Mouse (Mus musculus) stomach, embryonic 15.5 days (tissue): ENCODE data around the gene Gm17359. TPM values are rescaled to one million over a fixed set of nuclear protein-coding genes. Genes with fewer than 3 reads are reported as not detected.

Experiments
- ATAC-seq: fragments of 200-750 bp; cut with Nextera tagmentation; 2 replicates; pipeline ENCODE4 v1.8.0; 2017; ENCODE audit warnings: low read depth, moderate number of reproducible peaks, moderate TSS enrichment; ENCODE audit not compliant: insufficient read depth, low FRiP score
- H3K27ac ChIP-seq: fragments of 300-500 bp; sonication (generic); 2 replicates; pipeline ENCODE4 v1.5.1; 2015; ENCODE audit warnings: mild to moderate bottlenecking, inconsistent platforms
- H3K27me3 ChIP-seq: fragments of 300-500 bp; sonication (generic); replicated peaks from 2 replicates; pipeline ENCODE4 v1.6.1; 2015; ENCODE audit warnings: inconsistent platforms
- H3K36me3 ChIP-seq: fragments of 300-500 bp; sonication (generic); 2 replicates; pipeline ENCODE4 v1.6.1; 2015; ENCODE audit warnings: inconsistent platforms
- H3K4me1 ChIP-seq: fragments of 300-500 bp; sonication (generic); 2 replicates; pipeline ENCODE4 v1.6.1; 2015; ENCODE audit warnings: inconsistent platforms
- H3K4me2 ChIP-seq: fragments of 300-500 bp; sonication (generic); 2 replicates; pipeline ENCODE4 v1.6.1; 2015; ENCODE audit warnings: mild to moderate bottlenecking, inconsistent platforms
- H3K4me3 ChIP-seq: fragments of 300-500 bp; sonication (generic); replicated peaks from 2 replicates; pipeline ENCODE4 v1.5.1; 2015; ENCODE audit warnings: inconsistent platforms
- H3K9ac ChIP-seq: fragments of 300-500 bp; sonication (generic); 2 replicates; pipeline ENCODE4 v1.6.1; 2015; ENCODE audit warnings: inconsistent platforms
- H3K9me3 ChIP-seq: fragments of 300-500 bp; sonication (generic); 2 replicates; pipeline ENCODE4 v1.6.1; 2016; ENCODE audit warnings: inconsistent platforms
- WGBS: fragments of 180-500 bp; shearing (Covaris S2); methylation state at CpG from one replicate; pipeline ENCODE4 v1.1.7; 2015; 5-methylcytosine and 5-hydroxymethylcytosine counted together
- polyA plus RNA-seq: library from polyadenylated mRNA; unstranded; fragments of >200 nt; fragmentation: Nextera tagmentation; extraction: Ambion mirVana; gene quantifications from 2 replicates; pipeline ENCODE4 v1.2.1, GENCODE M21; 2015

Gm17359 gene
- polyA plus RNA-seq, 1 experiment from 2014 or later: not detected

- H3K36me3 ChIP-seq: no peaks in the 10 kb centered on the region
- no peak for ATAC-seq
- H3K27ac ChIP-seq: no peak overlapping the region
- no peak overlapping the region for H3K4me2 ChIP-seq
- H3K9ac ChIP-seq: no peak overlapping the region
- H3K27me3 ChIP-seq: no peaks in the 10 kb centered on the region
- WGBS: 89% methylated on average over 8 of the region's 8 CpGs
- no peaks in the 10 kb centered on the region for H3K4me1 ChIP-seq
- no peaks in the 10 kb centered on the region for H3K9me3 ChIP-seq
- H3K4me3 ChIP-seq: no peak overlapping the region
Measured at GRCm38 (mm10) chr3:79402056-79402455, 65.6 kb downstream of the Gm17359 start.

DNA sequence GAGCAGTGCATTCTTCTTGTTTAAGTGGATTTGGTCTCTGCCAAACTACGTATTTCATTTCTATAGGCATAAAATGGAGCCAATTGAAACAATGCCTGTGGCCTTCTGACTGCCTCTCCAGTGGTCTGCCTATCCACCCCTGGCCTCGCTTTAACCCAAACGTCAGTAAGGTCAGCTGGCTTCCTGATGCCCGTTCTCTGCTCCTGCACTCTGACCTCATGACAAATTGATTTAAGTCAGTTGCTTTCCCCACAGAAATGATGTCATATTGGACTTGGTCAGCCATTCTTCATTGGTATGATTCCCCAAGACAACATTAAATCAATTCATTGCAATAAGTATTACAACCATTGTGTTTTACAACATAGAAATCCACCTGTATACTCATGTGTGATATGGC is 72.1 kb downstream of the Gm17359 start:
- no peak for ATAC-seq

DNA sequence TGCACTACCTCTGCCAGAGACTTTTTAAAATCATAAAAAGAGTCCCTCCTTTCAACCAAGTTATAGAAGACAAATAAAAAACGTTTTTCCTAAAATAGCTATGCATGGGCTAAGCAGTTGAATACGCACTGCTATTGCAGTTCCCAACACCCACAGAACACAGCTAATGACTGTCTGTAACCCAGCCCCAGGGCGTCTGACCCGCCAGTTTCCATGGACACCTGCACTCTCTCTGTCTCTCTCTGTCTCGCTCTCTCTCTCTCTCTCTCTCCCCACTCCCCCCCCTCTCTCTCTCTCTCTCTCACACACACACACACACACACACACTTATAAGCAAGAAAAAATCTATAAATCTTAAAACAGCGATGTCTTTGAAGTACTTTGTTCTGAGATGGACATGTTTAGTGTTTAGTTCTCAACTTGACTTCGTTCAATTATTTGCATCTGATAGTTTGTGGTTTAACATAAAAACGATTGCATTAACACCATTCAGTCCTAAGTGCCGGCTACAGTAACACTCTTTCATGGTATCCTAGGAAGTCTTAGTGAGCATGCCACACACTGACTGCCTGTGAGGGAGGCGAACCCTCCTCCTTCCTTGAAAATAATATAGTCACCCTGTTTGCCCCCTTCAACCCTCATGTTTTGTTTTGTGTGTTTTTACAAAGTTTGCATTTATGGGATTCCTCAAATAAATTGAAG is 73.6 kb downstream of the Gm17359 start:
- H3K27ac ChIP-seq: no peak overlapping the region
- no peak overlapping the region for H3K9ac ChIP-seq
- H3K4me3 ChIP-seq: no peak overlapping the region
- H3K9me3 ChIP-seq: no peaks in the 10 kb centered on the region
- no peak for ATAC-seq
- H3K27me3 ChIP-seq: no peaks in the 10 kb centered on the region
- no peaks in the 10 kb centered on the region for H3K36me3 ChIP-seq
- H3K4me2 ChIP-seq: no peak overlapping the region
- no peaks in the 10 kb centered on the region for H3K4me1 ChIP-seq
- WGBS: 32% methylated on average over 10 of the region's 10 CpGs

More for the DNA sequence above, 72.1 kb downstream of the Gm17359 start:
- no peak overlapping the region for H3K4me3 ChIP-seq
- H3K4me1 ChIP-seq: no peaks in the 10 kb centered on the region
- no peaks in the 10 kb centered on the region for H3K27me3 ChIP-seq
- no peaks in the 10 kb centered on the region for H3K9me3 ChIP-seq
- 48% methylated on average over 4 of the region's 4 CpGs for WGBS
- H3K27ac ChIP-seq: no peak overlapping the region
- H3K36me3 ChIP-seq: no peaks in the 10 kb centered on the region
- no peak overlapping the region for H3K9ac ChIP-seq
- H3K4me2 ChIP-seq: no peak overlapping the region

DNA sequence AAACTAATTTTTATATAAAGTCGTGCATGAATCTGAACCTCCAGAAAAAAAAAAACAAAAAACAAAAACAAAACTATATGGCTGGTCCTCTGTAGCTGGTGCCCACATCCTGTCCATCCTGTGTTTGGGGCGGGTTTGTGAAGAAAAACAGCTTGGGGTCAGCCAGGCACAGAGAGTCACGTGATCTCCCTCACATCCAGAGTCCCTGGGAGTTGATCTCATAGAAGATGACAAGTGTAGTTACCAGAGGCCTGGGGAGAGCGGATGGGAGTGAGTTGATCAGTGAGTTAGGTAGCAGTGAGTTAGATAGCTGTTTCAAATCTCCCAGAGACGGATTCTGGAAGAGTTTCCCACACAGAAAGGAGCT is 74.2 kb downstream of the Gm17359 start:
- Histone ChIP-seq H3K27ac (no peak overlapping the region), H3K9me3 (no peaks in the 10 kb centered on the region), H3K9ac (no peak overlapping the region), H3K4me3 (no peak overlapping the region), H3K27me3 (no peaks in the 10 kb centered on the region), H3K36me3 (no peaks in the 10 kb centered on the region), H3K4me2 (no peak overlapping the region), H3K4me1 (no peaks in the 10 kb centered on the region)
- WGBS: 41% methylated on average over 5 of the region's 5 CpGs
- ATAC-seq: no peak

DNA sequence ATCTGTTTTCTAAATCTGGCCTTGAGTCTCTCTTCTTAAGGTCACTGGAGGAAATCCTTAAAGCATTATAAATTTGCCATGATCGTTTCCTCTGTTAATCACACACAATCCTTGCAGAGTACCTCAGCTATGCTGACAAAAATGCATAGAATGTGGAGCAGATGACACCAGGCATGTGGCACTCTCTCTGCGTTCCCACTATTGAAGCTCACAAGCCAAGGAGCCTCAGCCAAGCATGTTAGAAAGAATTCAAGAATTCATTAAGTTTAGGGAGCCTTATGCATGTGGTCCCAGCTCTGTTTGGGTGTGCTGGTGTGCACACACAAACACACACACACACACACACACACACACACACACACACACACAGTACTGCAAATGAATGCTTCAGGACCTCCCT is 75.2 kb downstream of the Gm17359 start:
- no peaks in the 10 kb centered on the region for H3K36me3 ChIP-seq
- no peaks in the 10 kb centered on the region for H3K27me3 ChIP-seq
- H3K4me1 ChIP-seq: no peaks in the 10 kb centered on the region
- H3K4me2 ChIP-seq: no peak overlapping the region
- H3K27ac ChIP-seq: no peak overlapping the region
- WGBS: 43% methylated on average over 2 of the region's 2 CpGs
- H3K4me3 ChIP-seq: no peak overlapping the region
- no peak for ATAC-seq
- no peak overlapping the region for H3K9ac ChIP-seq
- H3K9me3 ChIP-seq: no peaks in the 10 kb centered on the region

- no peak for ATAC-seq
- Histone ChIP-seq H3K9me3 (no peaks in the 10 kb centered on the region), H3K36me3 (no peaks in the 10 kb centered on the region), H3K4me2 (no peak overlapping the region), H3K27ac (no peak overlapping the region), H3K9ac (no peak overlapping the region), H3K4me1 (no peaks in the 10 kb centered on the region), H3K27me3 (no peaks in the 10 kb centered on the region), H3K4me3 (no peak overlapping the region)
- 80% methylated on average over 1 of the region's 1 CpGs for WGBS
Measured at GRCm38 (mm10) chr3:79413492-79413891, 77.0 kb downstream of the Gm17359 start.

GRCm38 (mm10) chr3:79415081-79415480 is 78.6 kb downstream of the Gm17359 start:
- H3K4me2 ChIP-seq: no peak overlapping the region
- H3K4me1 ChIP-seq: no peaks in the 10 kb centered on the region
- WGBS: 77% methylated on average over 5 of the region's 5 CpGs
- no peak overlapping the region for H3K27ac ChIP-seq
- H3K36me3 ChIP-seq: no peaks in the 10 kb centered on the region
- H3K4me3 ChIP-seq: no peak overlapping the region
- H3K9ac ChIP-seq: no peak overlapping the region
- H3K27me3 ChIP-seq: no peaks in the 10 kb centered on the region
- no peaks in the 10 kb centered on the region for H3K9me3 ChIP-seq
- ATAC-seq: no peak

DNA sequence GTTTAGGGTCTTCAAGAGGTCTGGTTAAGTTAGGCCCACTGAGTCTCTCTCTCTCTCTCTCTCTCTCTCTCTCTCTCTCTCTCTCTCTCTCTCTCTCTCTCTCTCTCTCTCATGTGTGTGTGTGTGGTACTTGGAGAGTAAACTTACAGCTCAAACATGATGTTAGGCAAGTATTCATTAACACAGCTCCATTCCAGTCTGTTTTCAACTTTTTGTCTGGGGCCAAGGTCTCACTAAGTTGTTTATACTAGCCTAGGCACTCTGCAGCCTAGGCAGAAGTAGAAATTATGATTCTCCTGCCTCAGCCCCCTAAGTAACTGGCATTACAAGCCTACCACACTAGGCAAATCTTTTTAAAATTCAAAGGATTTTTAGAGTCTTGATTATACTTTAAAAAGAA is 79.5 kb downstream of the Gm17359 start:
- ATAC-seq: no peak
- Histone ChIP-seq H3K9me3 (no peaks in the 10 kb centered on the region), H3K27ac (no peak overlapping the region), H3K27me3 (no peaks in the 10 kb centered on the region), H3K36me3 (no peaks in the 10 kb centered on the region), H3K4me2 (no peak overlapping the region), H3K4me3 (no peak overlapping the region), H3K4me1 (no peaks in the 10 kb centered on the region), H3K9ac (no peak overlapping the region)

GRCm38 (mm10) chr3:79416944-79417680 is 80.7 kb downstream of the Gm17359 start:
- H3K4me3 ChIP-seq: no peak overlapping the region
- 71% methylated on average over 4 of the region's 4 CpGs for WGBS
- H3K9me3 ChIP-seq: no peaks in the 10 kb centered on the region
- H3K4me1 ChIP-seq: no peaks in the 10 kb centered on the region
- ATAC-seq: no peak
- H3K4me2 ChIP-seq: no peak overlapping the region
- H3K27me3 ChIP-seq: no peaks in the 10 kb centered on the region
- no peaks in the 10 kb centered on the region for H3K36me3 ChIP-seq
- H3K9ac ChIP-seq: no peak overlapping the region
- no peak overlapping the region for H3K27ac ChIP-seq

DNA sequence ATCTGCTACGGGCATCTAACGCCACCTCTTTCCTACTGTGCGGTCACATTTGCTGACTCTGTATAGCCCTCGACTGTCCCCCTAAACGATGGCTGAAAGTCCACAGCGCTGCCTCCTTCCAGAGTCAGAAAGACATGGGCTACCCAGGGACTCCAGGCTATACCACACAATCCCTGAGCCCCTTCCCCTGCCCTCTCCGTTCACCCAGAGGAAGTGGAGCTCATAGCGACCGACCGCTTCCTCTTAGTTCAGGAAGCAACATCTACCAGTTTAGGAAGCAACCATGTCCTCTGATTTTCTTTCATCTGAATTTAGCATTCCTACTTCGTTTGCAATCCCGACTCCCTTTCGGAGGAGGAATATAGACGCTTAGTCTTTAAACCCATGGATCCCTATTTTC is 82.5 kb downstream of the Gm17359 start:
- Histone ChIP-seq H3K4me3 (no peak overlapping the region), H3K9me3 (no peaks in the 10 kb centered on the region), H3K4me2 (no peak overlapping the region), H3K9ac (no peak overlapping the region), H3K36me3 (no peaks in the 10 kb centered on the region), H3K27me3 (no peaks in the 10 kb centered on the region), H3K27ac (no peak overlapping the region), H3K4me1 (no peaks in the 10 kb centered on the region)
- ATAC-seq: no peak
- WGBS: 87% methylated on average over 14 of the region's 14 CpGs

GRCm38 (mm10) chr3:79425441-79425840 is 89.0 kb downstream of the Gm17359 start:
- Histone ChIP-seq H3K4me2 (no peak overlapping the region), H3K9ac (no peak overlapping the region), H3K4me1 (no peaks in the 10 kb centered on the region), H3K27me3 (no peaks in the 10 kb centered on the region), H3K9me3 (no peaks in the 10 kb centered on the region), H3K27ac (no peak overlapping the region), H3K4me3 (no peak overlapping the region), H3K36me3 (no peaks in the 10 kb centered on the region)
- ATAC-seq: no peak
- 75% methylated on average over 1 of the region's 1 CpGs for WGBS

DNA sequence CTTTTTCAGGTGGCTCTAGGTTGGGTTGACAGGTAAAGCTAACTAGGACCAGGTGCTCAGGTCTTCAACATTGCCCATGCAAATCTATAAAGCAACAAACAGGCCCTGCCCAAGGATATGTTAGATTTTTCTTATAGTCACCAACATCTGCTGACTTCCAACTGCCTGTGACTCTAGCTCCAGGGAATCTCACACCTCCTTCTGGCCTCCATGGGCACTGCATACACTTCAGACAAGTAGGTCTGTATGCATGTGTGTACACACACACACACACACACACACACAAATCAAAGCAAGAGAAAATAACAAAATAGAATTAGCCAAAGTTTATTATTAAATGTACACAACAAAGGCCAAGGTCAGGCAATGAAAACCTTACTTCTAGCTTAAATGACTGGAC is 97.1 kb downstream of the Gm17359 start:
- Histone ChIP-seq H3K4me2 (no peak overlapping the region), H3K36me3 (no peaks in the 10 kb centered on the region), H3K4me3 (no peak overlapping the region), H3K27ac (no peak overlapping the region), H3K9me3 (no peaks in the 10 kb centered on the region), H3K4me1 (no peaks in the 10 kb centered on the region), H3K9ac (no peak overlapping the region), H3K27me3 (no peaks in the 10 kb centered on the region)
- no peak for ATAC-seq
